Mouse (Mus musculus) lung, postnatal 14 days (tissue): ENCODE results near the gene Apoc4.
A peak's percentile ranks its signal among the peaks of the same experiment; 100 is the strongest.

Source experiments
- DNase-seq: peaks from one replicate; pipeline ENCODE4 v3.0.0; 2021

The Apoc4 gene

GRCm38 (mm10) chr7:19676662-19677061, 4.6 kb downstream of the Apoc4 start:
- DNase-seq, result no peak

- no peak for DNase-seq
Observed at GRCm38 (mm10) chr7:19675824-19676223, 5.5 kb downstream of the Apoc4 start.

DNA sequence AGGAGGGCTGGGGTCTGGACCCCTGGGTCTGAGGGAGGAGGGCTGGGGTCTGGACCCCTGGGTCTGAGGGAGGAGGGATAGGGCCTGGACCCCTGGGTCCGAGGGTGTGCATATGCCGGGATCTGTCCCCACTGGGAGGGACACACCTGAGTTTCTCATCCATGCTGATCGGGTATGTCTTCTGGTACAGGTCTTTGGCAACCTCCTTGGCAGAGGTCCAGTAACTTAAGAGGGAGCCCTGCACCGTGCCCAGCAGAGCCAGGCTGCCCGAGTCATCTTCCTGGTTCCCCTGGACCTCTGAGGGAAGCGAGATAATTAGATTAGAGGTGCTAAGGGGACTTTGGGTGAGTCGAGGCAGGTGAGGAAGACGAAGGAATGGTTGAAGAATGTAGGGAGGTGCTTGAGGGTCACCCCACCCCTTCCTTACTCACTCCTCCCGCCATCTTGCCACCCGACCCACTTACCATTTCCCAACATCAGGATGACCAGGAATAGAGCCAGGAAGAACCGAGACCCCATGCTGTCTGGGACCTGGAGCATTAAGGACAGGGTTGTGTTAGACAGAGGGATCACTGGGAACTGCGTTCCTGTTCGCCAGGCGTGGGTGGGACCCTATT, 8.1 kb downstream of the Apoc4 start:
- DNase-seq, result no peak

GRCm38 (mm10) chr7:19671511-19671910, 9.8 kb downstream of the Apoc4 start:
- DNase-seq, result no peak

DNA sequence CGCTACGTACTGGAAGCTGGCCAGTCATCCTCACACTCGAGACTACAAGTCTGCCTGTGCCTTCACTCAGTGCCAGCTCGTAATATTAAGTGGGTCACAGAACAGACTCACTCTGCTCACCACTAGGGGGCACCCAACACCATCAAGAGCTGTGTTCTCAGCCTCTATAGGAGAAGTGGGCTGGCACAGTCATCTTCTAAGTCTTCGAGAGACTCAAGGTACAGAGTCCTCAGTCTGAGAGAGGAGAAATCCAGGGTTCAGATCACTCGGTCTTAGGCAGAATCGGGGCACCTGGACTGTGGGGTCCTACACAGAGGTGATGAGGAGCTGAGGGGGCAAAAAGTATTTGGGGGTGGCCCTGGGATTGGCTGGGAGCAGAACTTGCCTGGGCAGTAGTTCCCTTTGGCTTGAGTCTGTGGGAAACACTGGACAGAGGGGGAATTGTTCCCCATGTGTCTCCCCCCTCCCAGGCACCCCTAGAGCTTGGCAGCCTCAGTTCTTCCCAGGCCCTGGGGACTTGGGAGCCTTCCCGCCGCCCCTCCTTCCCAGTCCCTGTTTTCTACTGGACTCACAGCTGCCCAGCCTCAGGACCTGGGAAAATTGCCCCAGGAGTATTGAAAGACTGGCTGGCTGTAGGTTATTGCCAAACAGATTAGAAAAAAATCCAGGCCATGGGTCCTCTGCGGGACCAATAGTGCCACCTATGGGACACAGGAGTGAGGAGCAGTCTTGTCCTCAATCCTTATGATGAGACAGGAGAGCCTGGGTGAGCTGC, 12.1 kb downstream of the Apoc4 start:
- peak; percentile 97 for DNase-seq

DNA sequence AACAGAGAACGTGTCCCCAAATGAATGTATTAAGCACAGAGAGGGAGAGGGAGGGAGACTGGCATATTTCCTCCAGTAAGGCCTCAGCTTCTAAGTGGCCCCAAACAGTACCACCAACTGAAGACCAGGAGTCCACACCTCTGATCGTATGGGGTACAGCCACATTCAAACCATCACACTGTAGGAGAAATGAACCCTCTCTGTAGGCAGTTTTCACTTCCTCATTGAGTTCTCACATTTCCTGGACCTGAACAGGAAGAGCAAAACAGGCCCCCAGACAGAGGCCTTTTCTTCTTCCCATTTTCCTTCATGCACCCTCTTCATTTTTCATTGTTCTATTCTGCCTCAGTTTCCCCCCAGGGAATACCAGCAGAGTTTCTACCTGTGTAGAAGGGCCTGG, 13.8 kb downstream of the Apoc4 start:
- no peak for DNase-seq

GRCm38 (mm10) chr7:19666750-19667149, 14.5 kb downstream of the Apoc4 start:
- DNase-seq, result no peak

- peak; percentile 97 for DNase-seq
Observed at GRCm38 (mm10) chr7:19664955-19665841, 16.1 kb downstream of the Apoc4 start, which contains the start of gene Clptm1. Gene Clptm1, minus strand, starts transcription at chr7:19665033.

GRCm38 (mm10) chr7:19664455-19664954, 16.8 kb downstream of the Apoc4 start:
- no peak for DNase-seq

- no peak for DNase-seq
Observed at GRCm38 (mm10) chr7:19663940-19664339, 17.3 kb downstream of the Apoc4 start.

- no peak for DNase-seq
Observed at GRCm38 (mm10) chr7:19652614-19653013, 28.7 kb downstream of the Apoc4 start.

DNA sequence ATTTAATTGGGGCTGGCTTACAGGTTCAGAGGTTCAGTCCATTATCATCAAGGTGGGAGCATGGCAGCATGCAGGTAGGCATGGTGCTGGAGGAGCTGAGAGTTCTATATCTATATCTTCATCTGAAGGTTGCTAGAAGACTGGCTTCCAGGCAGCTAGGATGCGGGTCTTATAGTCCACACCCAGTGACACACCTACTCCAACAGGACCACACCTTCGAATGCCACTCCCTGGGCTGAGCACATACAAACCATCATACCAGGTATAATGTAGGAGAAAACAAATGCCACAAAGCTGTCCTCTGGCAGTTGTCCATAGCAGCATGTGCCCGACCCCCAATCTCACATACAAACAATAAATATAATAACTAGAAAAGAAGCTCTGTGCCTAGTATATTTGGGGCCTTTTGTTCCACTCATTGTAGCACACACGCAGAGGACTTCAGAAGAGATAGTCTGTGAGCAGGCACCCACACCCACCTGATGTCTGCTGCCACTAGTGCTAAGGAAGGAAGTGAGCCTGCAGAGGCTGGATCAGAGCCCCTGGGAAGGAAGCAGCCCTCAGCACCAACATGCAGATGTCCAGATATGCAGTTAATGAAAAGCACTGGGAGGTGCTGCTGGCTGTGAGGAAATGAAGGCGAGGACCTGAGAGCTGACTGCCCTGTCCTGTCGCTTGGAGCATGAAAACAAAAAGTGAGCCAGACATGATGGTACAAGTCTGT, 30.1 kb downstream of the Apoc4 start:
- DNase-seq, result peak; percentile 20

- no peak for DNase-seq
Observed at GRCm38 (mm10) chr7:19641223-19641622, 40.1 kb downstream of the Apoc4 start.

DNA sequence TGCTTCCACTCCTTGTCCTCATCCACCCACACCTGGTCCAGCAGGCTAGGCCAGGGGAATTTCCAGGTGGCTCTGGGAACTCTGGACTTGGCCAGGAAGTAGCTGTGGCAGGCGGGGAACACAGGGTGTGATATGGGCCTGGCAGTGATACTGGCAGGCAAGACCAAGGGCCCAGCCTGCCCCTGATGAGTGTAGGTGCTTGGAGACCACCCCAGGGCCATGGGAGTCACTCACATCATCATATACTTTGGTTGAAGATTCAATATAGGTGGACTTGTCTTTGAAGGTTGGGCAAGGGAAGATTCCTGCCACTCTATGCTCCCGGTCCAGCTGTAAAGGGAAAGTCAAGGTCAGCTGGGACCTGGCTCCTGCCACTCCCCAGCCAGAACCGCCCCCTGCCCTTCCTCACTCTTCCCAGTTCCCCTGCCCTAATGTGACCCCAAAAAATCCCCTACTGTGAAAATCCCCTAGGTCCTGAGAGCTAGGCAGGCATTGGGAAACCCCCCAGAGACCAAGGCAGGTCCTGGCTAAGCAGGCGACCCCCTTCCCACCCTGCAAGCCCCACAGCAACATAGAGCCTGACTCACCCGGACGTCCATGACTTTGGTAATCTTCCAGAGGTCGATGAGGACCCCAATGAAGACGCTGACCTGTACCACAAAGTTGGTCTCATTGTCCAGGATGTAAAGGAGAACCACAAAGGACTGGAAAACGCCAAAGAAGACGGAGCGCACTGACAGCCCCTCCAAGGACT, 46.0 kb downstream of the Apoc4 start:
- DNase-seq, result no peak

DNA sequence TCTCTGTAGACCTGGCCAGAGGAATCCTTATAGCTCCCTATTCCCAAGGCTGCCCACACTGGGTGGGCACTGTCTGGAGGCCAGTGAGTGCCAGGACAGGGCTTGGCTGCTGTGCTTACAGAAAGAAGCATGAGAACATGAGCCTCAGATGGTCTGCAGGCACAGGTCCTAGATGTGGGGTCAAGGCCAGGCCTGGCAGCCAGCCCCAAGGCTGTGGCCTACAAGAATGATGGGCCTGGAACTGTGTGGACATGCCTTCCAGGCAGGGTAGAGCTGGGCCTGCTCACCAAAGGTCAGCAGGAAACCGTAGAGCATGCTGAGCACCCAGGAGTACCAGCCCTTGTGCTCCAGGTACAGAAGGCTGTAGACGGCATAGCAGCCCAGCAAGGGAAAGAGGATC, 46.7 kb downstream of the Apoc4 start:
- no peak for DNase-seq

GRCm38 (mm10) chr7:19633855-19634254, 47.4 kb downstream of the Apoc4 start:
- no peak for DNase-seq

DNA sequence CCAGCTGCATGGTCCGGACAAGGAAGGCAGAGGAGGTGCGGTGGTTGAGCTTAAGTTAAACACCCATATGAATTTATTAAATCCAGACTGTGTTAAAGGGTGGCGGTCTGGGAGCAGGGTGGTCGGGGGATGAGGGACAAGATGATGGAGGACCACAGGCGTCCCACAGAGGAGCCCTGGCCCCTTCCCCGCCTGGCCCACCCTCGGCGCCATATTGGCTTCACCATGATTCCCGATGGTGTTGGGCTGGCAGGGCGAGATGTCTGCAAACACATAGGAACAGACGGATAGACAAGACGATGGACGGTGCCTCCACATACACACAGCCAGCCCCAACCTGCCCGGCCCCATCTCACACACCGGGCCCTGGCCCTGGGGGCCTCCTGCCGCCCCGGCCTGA, 48.1 kb downstream of the Apoc4 start:
- no peak for DNase-seq

GRCm38 (mm10) chr7:19632720-19633119, 48.6 kb downstream of the Apoc4 start:
- no peak for DNase-seq

GRCm38 (mm10) chr7:19632275-19632674, 49.0 kb downstream of the Apoc4 start:
- DNase-seq, result no peak

DNA sequence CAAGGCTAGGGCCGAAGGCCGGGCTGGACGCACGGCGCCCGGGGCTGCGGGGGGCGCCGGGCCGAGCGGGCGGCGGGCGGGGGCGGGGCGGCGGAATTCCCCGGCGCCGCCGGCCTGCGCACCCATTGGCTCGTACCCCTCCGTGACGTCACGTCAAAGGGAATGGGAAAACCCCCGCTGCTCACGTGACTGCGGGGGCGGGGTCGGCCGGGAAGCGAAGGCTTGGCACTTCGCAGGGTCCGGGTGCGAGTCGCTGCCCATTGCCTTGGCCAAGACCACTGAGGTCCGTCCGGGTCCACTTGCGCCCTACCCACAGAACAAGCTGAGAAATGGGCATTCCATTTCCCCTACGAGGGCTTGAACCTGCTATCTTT, 51.9 kb downstream of the Apoc4 start, which contains the start of gene Relb:
Gene Relb, minus strand, starts transcription at position 78 of the 374 bp plus-strand sequence.
- DNase-seq, result peak; percentile 96

- peak; percentile 98 for DNase-seq
Observed at GRCm38 (mm10) chr7:19628536-19629360, 52.5 kb downstream of the Apoc4 start.
